Mouse (Mus musculus): ENCODE data around the gene Aldh18a1.

DNA sequence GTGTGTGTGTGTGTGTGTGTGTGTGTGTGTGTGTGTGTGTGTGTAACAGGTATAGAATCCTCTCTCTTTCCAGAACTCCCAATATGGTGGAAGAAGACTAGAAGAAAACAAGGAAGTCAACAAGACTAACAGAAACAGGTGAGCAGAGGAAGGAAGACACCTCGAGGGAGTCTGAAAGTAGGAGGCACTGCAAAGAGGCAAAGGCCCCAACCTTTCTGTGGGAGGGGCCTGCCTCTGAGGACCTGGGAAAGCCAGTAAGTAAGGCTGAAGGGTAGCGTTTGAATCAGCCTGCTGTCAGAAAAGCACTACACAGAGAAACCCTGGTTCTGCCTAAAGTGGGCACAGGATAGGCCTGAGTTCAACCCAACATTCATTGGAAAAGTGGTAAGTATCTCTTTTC, 79.4 kb downstream of the Aldh18a1 start:
- TF ChIP-seq CTCF (IDR thresholded peaks at IDR 0.05; ENCODE audit: insufficient read depth, low read length): no peak
- TF ChIP-seq POLR2A (IDR thresholded peaks at IDR 0.05; ENCODE audit: borderline replicate concordance, extremely low read depth, low read depth, low read length): no peak

Data from lung, adult 2 months (tissue).